Mouse (Mus musculus): ENCODE data around the gene Cwc22. TPM values are rescaled to one million over a fixed set of nuclear protein-coding genes. Genes with fewer than 3 reads are reported as not detected.

The Cwc22 gene
- polyA plus RNA-seq, 1 experiment from 2014 or later: 18.6 TPM

DNA sequence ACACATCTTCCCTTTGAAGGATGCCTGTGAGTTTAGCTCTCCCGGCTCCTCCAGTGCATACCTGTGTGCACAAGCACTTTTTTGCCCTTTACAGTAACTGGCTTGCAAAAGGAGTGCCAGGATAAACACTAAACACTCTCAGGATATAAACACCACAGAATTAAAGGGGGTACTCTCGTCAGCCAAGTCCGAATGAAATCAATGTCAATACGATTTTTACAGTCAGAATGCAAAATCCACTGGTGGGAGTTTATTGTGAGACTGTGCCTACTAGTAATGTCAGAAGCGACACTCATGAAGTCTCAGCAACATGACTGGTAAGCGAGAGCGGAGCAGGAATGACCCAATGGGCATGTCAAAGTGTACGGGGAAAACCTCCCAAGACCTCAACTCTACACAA lies 52.7 kb downstream of the Cwc22 start:
- Histone ChIP-seq H3K4me2 (ENCODE audit: low read depth, low read length) (no peak overlapping the region), H3K36me3 (ENCODE audit: control insufficient read depth, insufficient read depth) (peaks cover 24% of the 10 kb centered on the region), H3K27ac (ENCODE audit: low read length) (no peak overlapping the region), H3K27me3 (ENCODE audit: control insufficient read depth, insufficient read depth, low read length) (no peaks in the 10 kb centered on the region), H3K4me3 (ENCODE audit: low read length) (no peak overlapping the region), H3K9me3 (replicated peaks; ENCODE audit: control insufficient read depth, low read length) (no peaks in the 10 kb centered on the region; the same call in 1 of the 2 replicates), H3K4me1 (ENCODE audit: control insufficient read depth, insufficient read depth, low read length) (no peaks in the 10 kb centered on the region), H3K9ac (ENCODE audit: low read length) (no peak overlapping the region)
- ATAC-seq (replicated peaks; ENCODE audit: extremely low read depth, insufficient read depth, low FRiP score): no peak
- 94% methylated on average over 8 of the region's 8 CpGs for WGBS

DNA sequence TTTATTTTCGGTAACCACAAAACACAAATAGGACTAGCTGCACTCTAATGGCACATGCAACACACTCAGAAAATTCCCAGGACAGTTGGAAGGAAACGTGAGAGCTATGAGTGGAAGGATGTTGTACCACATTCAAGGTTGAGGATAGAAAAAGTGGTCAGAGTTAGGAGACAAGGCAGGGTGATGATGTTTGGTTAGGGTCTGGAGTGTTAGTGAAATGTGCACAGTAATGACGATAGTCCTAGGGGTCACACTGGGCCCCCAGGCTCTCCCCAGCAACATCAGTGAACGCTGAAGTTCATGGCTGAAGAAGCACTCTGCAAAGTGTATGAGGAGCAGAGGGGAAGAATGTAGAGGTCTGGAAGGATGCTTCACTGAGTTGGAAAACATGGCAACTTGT lies 53.6 kb downstream of the Cwc22 start:
- H3K4me3 ChIP-seq (ENCODE audit: low read length): no peak overlapping the region
- H3K9ac ChIP-seq (ENCODE audit: low read length): no peak overlapping the region
- H3K36me3 ChIP-seq (ENCODE audit: control insufficient read depth, insufficient read depth): peaks cover 19% of the 10 kb centered on the region
- no peak overlapping the region for H3K4me2 ChIP-seq (ENCODE audit: low read depth, low read length)
- no peak overlapping the region for H3K27ac ChIP-seq (ENCODE audit: low read length)
- WGBS: 85% methylated on average over 4 of the region's 4 CpGs
- no peak for ATAC-seq (replicated peaks; ENCODE audit: extremely low read depth, insufficient read depth, low FRiP score)
- no peaks in the 10 kb centered on the region for H3K4me1 ChIP-seq (ENCODE audit: control insufficient read depth, insufficient read depth, low read length)
- H3K9me3 ChIP-seq (replicated peaks; ENCODE audit: control insufficient read depth, low read length): no peaks in the 10 kb centered on the region; the same call in 1 of the 2 replicates
- no peaks in the 10 kb centered on the region for H3K27me3 ChIP-seq (ENCODE audit: control insufficient read depth, insufficient read depth, low read length)

DNA sequence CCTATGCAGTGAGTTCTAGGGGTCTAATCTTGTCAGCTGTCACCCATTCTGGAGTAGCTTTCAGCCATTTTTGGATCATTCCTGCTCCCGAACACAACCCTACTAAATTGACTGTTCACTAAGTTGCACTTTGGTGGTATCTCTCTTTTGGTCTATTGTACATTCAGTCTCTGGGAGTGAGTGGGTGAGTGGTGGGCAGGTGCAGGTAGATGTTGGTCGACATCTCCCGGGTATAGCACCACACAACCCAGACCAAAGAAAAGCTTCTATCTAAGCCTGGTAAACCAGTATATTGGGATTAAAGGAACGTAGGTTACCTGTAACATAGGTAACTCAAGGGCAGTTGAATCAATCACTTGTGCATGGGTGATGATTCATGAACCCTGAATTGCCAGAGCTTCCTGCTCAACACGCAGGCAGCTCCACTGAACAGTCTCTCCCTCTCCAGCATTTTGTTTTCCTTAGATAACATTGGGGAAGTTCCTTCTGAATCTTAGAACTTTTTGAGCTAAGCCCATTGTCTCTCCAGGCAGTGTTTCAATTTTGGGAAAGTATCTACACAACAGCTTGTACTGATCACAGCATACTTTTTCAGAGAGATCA lies 55.2 kb downstream of the Cwc22 start:
- Histone ChIP-seq H3K9ac (ENCODE audit: low read length) (no peak overlapping the region), H3K36me3 (ENCODE audit: control insufficient read depth, insufficient read depth) (peaks cover 18% of the 10 kb centered on the region), H3K27ac (ENCODE audit: low read length) (no peak overlapping the region), H3K4me3 (ENCODE audit: low read length) (no peak overlapping the region), H3K4me1 (ENCODE audit: control insufficient read depth, insufficient read depth, low read length) (no peaks in the 10 kb centered on the region), H3K9me3 (replicated peaks; ENCODE audit: control insufficient read depth, low read length) (no peaks in the 10 kb centered on the region; the same call in 1 of the 2 replicates), H3K4me2 (ENCODE audit: low read depth, low read length) (no peak overlapping the region), H3K27me3 (ENCODE audit: control insufficient read depth, insufficient read depth, low read length) (no peaks in the 10 kb centered on the region)
- no peak for ATAC-seq (replicated peaks; ENCODE audit: extremely low read depth, insufficient read depth, low FRiP score)
- 90% methylated on average over 5 of the region's 5 CpGs for WGBS

DNA sequence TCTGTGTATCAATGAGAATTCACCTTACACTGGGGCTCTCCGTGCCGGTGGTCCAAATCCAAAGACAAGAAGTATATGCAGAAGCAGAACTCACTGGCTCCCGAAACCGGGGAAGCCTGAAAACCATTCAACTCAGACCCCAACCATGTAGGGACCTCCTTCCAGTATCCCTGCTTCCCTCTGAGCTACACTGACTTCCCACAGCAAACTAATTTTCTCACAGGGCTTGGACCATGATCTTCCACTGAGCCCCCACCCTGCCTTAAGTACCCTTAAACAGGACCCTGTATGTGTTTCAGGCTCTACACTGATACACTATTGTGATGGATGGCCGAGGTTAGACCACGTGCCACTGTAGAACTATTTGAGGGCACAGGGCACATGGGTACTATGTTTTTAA lies 56.2 kb downstream of the Cwc22 start:
- Histone ChIP-seq H3K9ac (ENCODE audit: low read length) (no peak overlapping the region), H3K4me2 (ENCODE audit: low read depth, low read length) (no peak overlapping the region), H3K4me3 (ENCODE audit: low read length) (no peak overlapping the region), H3K27ac (ENCODE audit: low read length) (no peak overlapping the region), H3K4me1 (ENCODE audit: control insufficient read depth, insufficient read depth, low read length) (no peaks in the 10 kb centered on the region), H3K9me3 (replicated peaks; ENCODE audit: control insufficient read depth, low read length) (no peaks in the 10 kb centered on the region; the same call in 1 of the 2 replicates), H3K27me3 (ENCODE audit: control insufficient read depth, insufficient read depth, low read length) (no peaks in the 10 kb centered on the region), H3K36me3 (ENCODE audit: control insufficient read depth, insufficient read depth) (peaks cover 15% of the 10 kb centered on the region)
- no peak for ATAC-seq (replicated peaks; ENCODE audit: extremely low read depth, insufficient read depth, low FRiP score)
- 94% methylated on average over 6 of the region's 6 CpGs for WGBS

DNA sequence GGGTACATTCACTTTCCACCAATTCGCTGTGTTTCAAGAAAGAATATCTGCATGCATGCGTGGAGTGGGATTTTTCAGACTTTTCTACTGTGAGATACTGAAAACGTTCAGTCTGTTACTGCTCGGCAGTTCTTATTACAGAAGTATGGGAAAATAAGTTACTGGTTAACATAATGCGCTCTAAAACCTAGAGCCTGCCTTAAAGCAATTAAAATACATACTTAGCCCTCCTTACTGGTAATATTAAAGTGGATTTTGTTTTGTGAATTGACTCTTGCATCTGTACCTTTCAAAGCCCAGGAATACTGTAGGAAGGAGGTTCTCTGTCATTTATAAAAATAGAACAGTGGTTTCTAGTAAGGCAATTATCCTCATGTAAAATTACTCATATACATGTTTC lies 56.8 kb downstream of the Cwc22 start:
- H3K9me3 ChIP-seq (replicated peaks; ENCODE audit: control insufficient read depth, low read length): no peaks in the 10 kb centered on the region; the same call in 1 of the 2 replicates
- 85% methylated on average over 5 of the region's 5 CpGs for WGBS
- H3K36me3 ChIP-seq (ENCODE audit: control insufficient read depth, insufficient read depth): peaks cover 9% of the 10 kb centered on the region
- no peak overlapping the region for H3K9ac ChIP-seq (ENCODE audit: low read length)
- no peaks in the 10 kb centered on the region for H3K4me1 ChIP-seq (ENCODE audit: control insufficient read depth, insufficient read depth, low read length)
- no peak for ATAC-seq (replicated peaks; ENCODE audit: extremely low read depth, insufficient read depth, low FRiP score)
- no peak overlapping the region for H3K4me3 ChIP-seq (ENCODE audit: low read length)
- H3K27ac ChIP-seq (ENCODE audit: low read length): no peak overlapping the region
- no peak overlapping the region for H3K4me2 ChIP-seq (ENCODE audit: low read depth, low read length)
- H3K27me3 ChIP-seq (ENCODE audit: control insufficient read depth, insufficient read depth, low read length): no peaks in the 10 kb centered on the region

DNA sequence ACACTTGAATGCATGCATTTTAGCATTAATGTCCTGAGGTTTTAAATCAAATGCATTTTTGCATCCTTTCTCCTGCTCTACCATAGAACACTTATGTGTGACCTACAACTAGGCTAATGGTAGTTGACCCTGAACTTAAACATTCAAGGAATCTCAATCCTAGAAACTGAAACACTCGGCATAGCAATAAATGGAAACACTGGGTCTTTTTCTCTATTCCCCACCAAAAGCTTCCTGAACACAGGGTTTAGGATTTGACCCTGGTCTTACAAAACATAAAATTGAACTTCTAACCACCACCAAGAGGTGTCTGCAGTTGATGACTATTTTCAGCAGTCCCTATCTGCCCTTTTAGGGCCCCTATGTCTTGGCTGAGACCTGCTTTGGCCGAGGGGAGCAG lies 57.3 kb downstream of the Cwc22 start:
- H3K4me3 ChIP-seq (ENCODE audit: low read length): no peak overlapping the region
- no peak overlapping the region for H3K27ac ChIP-seq (ENCODE audit: low read length)
- 65% methylated on average over 2 of the region's 2 CpGs for WGBS
- no peaks in the 10 kb centered on the region for H3K4me1 ChIP-seq (ENCODE audit: control insufficient read depth, insufficient read depth, low read length)
- no peak for ATAC-seq (replicated peaks; ENCODE audit: extremely low read depth, insufficient read depth, low FRiP score)
- no peak overlapping the region for H3K9ac ChIP-seq (ENCODE audit: low read length)
- peaks cover 6% of the 10 kb centered on the region; the same call in 1 of the 2 replicates for H3K36me3 ChIP-seq (ENCODE audit: control insufficient read depth, insufficient read depth)
- H3K9me3 ChIP-seq (replicated peaks; ENCODE audit: control insufficient read depth, low read length): no peaks in the 10 kb centered on the region; the same call in 1 of the 2 replicates
- H3K27me3 ChIP-seq (ENCODE audit: control insufficient read depth, insufficient read depth, low read length): no peaks in the 10 kb centered on the region
- H3K4me2 ChIP-seq (ENCODE audit: low read depth, low read length): no peak overlapping the region

DNA sequence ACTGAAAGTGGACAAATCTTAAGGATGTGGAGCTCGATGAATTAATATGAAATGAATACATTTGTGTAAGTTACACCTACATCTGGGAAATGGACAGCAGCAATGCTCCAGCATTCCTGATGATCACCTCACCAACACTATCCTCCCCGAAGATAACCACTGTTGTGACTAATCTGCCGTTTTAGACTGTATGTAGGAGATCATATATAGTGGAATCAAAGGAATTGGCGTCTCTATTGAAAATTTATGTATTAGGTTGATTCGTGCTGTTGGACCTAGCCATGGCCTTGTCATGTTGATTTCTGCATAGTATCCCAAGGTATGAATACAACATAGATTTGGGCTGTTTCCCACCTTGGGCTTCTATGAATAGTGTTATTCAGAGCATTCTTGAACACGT lies 58.1 kb downstream of the Cwc22 start:
- no peak overlapping the region for H3K27ac ChIP-seq (ENCODE audit: low read length)

DNA sequence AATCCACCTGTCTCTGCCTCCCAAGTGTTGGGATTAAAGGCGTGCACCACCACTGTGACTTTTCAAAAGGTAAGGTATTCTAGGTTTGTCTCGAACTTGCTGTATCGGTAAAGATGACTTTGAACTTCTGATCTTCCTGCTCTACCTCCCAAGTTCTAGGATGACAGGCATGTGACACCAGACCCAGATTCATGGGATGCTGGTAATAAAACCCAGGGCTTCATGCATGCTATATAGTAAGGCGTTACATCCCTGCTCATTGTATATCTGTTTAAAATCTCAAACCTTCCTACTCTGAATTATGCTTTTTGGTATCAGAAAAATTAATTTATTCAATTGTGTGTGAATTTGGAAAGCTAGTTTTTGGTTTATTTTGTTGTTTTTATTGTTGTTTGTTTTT lies 59.0 kb downstream of the Cwc22 start:
- no peaks in the 10 kb centered on the region for H3K27me3 ChIP-seq (ENCODE audit: control insufficient read depth, insufficient read depth, low read length)
- H3K27ac ChIP-seq (ENCODE audit: low read length): no peak overlapping the region
- WGBS: 92% methylated on average over 4 of the region's 4 CpGs
- H3K36me3 ChIP-seq (ENCODE audit: control insufficient read depth, insufficient read depth): 0 out of 2 replicates have a peak, but pooled peaks cover 2% of the 10 kb centered on the region
- no peaks in the 10 kb centered on the region; the same call in 1 of the 2 replicates for H3K9me3 ChIP-seq (replicated peaks; ENCODE audit: control insufficient read depth, low read length)
- no peak for ATAC-seq (replicated peaks; ENCODE audit: extremely low read depth, insufficient read depth, low FRiP score)
- no peak overlapping the region for H3K9ac ChIP-seq (ENCODE audit: low read length)
- no peak overlapping the region for H3K4me2 ChIP-seq (ENCODE audit: low read depth, low read length)
- H3K4me3 ChIP-seq (ENCODE audit: low read length): no peak overlapping the region
- H3K4me1 ChIP-seq (ENCODE audit: control insufficient read depth, insufficient read depth, low read length): no peaks in the 10 kb centered on the region

More for the DNA sequence above, 58.1 kb downstream of the Cwc22 start:
- Histone ChIP-seq H3K4me2 (ENCODE audit: low read depth, low read length) (no peak overlapping the region), H3K9me3 (replicated peaks; ENCODE audit: control insufficient read depth, low read length) (no peaks in the 10 kb centered on the region; the same call in 1 of the 2 replicates), H3K9ac (ENCODE audit: low read length) (no peak overlapping the region), H3K4me1 (ENCODE audit: control insufficient read depth, insufficient read depth, low read length) (no peaks in the 10 kb centered on the region), H3K4me3 (ENCODE audit: low read length) (no peak overlapping the region), H3K36me3 (ENCODE audit: control insufficient read depth, insufficient read depth) (0 out of 2 replicates have a peak, but pooled peaks cover 2% of the 10 kb centered on the region), H3K27me3 (ENCODE audit: control insufficient read depth, insufficient read depth, low read length) (no peaks in the 10 kb centered on the region)
- ATAC-seq (replicated peaks; ENCODE audit: extremely low read depth, insufficient read depth, low FRiP score): no peak
- WGBS: 83% methylated on average over 6 of the region's 6 CpGs

DNA sequence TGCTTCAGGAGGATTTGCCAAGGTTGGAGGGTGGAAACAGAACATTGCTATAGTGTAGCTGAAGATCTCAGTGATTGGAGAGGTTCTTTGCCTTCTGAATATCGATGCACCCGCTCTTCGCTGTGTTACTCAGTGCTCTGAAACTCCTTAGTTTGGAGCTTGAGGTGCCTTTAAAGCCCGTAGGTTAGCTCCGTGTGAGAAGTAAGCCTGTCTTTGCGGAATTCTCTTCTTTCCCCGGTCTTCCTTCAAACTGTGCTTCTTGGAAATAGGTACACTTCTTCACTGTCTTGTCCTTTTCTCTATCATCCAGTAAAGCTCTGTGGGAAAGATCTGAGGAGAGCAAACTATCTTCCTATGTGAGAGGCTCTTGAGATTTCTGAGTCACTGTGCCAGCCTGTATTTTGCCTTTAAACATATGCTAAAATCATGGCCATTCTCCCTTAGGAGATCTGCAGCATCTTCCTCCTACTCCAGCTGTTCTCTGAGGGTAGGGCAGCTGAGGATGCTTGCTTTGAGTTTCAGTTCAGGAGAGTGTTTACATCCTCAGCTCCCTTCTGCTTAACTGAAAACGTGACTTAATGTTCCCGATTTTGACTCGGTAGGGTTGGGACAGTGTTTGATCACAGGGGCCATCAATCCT lies 60.6 kb downstream of the Cwc22 start:
- Histone ChIP-seq H3K27ac (ENCODE audit: low read length) (no peak overlapping the region), H3K36me3 (ENCODE audit: control insufficient read depth, insufficient read depth) (no peaks in the 10 kb centered on the region), H3K4me2 (ENCODE audit: low read depth, low read length) (no peak overlapping the region), H3K4me3 (ENCODE audit: low read length) (no peak overlapping the region), H3K4me1 (ENCODE audit: control insufficient read depth, insufficient read depth, low read length) (no peaks in the 10 kb centered on the region), H3K9ac (ENCODE audit: low read length) (no peak overlapping the region), H3K9me3 (replicated peaks; ENCODE audit: control insufficient read depth, low read length) (no peaks in the 10 kb centered on the region; the same call in 1 of the 2 replicates), H3K27me3 (ENCODE audit: control insufficient read depth, insufficient read depth, low read length) (no peaks in the 10 kb centered on the region)
- ATAC-seq (replicated peaks; ENCODE audit: extremely low read depth, insufficient read depth, low FRiP score): no peak
- 83% methylated on average over 10 of the region's 10 CpGs for WGBS

Data from heart, embryonic 16.5 days (tissue).